In genomic region chr4:133155006-133155405, GRCm38 (mm10) we compare ENCODE assay signal across 19 mouse cellular contexts. TPM values are rescaled to one million over a fixed set of nuclear protein-coding genes. Genes with fewer than 3 reads are reported as not detected.
"Had no signal": no experiment of that assay in that cellular context is flagged by ENCODE, and none has a peak within 500 bp of the region (broad histone marks: within the 10 kb centered on the region; RNA-seq: fewer than 3 reads in every experiment).

No protein-coding gene starts in this region.

- H3K9ac ChIP-seq: lung, embryonic 15.5 days; midbrain, embryonic 13.5 days; midbrain, embryonic 15.5 days; neural tube, embryonic 12.5 days; stomach, embryonic 15.5 days had no signal

- H3K36me3 ChIP-seq: midbrain, embryonic 13.5 days; midbrain, embryonic 15.5 days; neural tube, embryonic 12.5 days; stomach, embryonic 15.5 days had no signal

- ATAC-seq: lung, postnatal 0 days; midbrain, embryonic 13.5 days; midbrain, embryonic 15.5 days had no signal

- H3K9me3 ChIP-seq: lung, embryonic 15.5 days; megakaryocyte, embryonic 14.5 days; midbrain, embryonic 13.5 days; midbrain, embryonic 15.5 days; neural tube, embryonic 12.5 days; stomach, embryonic 15.5 days had no signal

- H3K27ac ChIP-seq: lung, embryonic 15.5 days; macrophage; midbrain, embryonic 13.5 days; midbrain, embryonic 15.5 days; neural tube, embryonic 12.5 days; stomach, embryonic 15.5 days; stomach, postnatal 0 days had no signal

- H3K27me3 ChIP-seq: lung, embryonic 15.5 days; megakaryocyte, embryonic 14.5 days; midbrain, embryonic 13.5 days; midbrain, embryonic 15.5 days; neural tube, embryonic 12.5 days; stomach, embryonic 15.5 days had no signal

- H3K4me3 ChIP-seq: lung, embryonic 15.5 days; midbrain, embryonic 13.5 days; midbrain, embryonic 15.5 days; neural tube, embryonic 12.5 days; stomach, embryonic 15.5 days had no signal

- DNase-seq: lung, postnatal 14 days; lung, postnatal 36 days; right cerebral cortex, postnatal 14 days; thymus, adult 2 months; thymus, postnatal 25 days; thymus, postnatal 4 days had no signal

- H3K4me2 ChIP-seq: lung, embryonic 15.5 days; midbrain, embryonic 11.5 days; midbrain, embryonic 13.5 days; midbrain, embryonic 15.5 days; neural tube, embryonic 12.5 days; stomach, embryonic 15.5 days had no signal

RNA-seq across cellular contexts. Expression of gene Cd164l2, which starts 56.9 kb away (rescaled TPM):
- total RNA-seq: megakaryocyte progenitor cell, adult 5-6 weeks; monocyte, adult 5-6 weeks had no signal
- polyA plus RNA-seq: macrophage had no signal

RNA-seq across cellular contexts. Expression of gene Gpr3, which starts 57.3 kb away (rescaled TPM):
- total RNA-seq: monocyte, adult 5-6 weeks; neutrophil, adult 5-6 weeks had no signal
- polyA plus RNA-seq: lung, postnatal 0 days; macrophage; thymus, adult 2 months had no signal
